Mouse (Mus musculus) ES-E14 (cell line): ENCODE measurements around the gene Trpc4.

Experiments
- HCFC1 ChIP-seq: IDR thresholded peaks from 2 replicates; pipeline ENCODE4 v1.6.1; 2012; ENCODE audit warnings: low read length, inconsistent platforms, borderline replicate concordance; ENCODE audit not compliant: insufficient read depth
- ZC3H11A ChIP-seq: IDR thresholded peaks from 2 replicates; pipeline ENCODE4 v1.6.1; 2012; ENCODE audit warnings: low read depth, mild to moderate bottlenecking, inconsistent platforms, low read length, borderline replicate concordance
- ZNF384 ChIP-seq: IDR thresholded peaks from 2 replicates; pipeline ENCODE4 v1.6.1; 2012; ENCODE audit warnings: low read depth, low read length, inconsistent platforms

DNA sequence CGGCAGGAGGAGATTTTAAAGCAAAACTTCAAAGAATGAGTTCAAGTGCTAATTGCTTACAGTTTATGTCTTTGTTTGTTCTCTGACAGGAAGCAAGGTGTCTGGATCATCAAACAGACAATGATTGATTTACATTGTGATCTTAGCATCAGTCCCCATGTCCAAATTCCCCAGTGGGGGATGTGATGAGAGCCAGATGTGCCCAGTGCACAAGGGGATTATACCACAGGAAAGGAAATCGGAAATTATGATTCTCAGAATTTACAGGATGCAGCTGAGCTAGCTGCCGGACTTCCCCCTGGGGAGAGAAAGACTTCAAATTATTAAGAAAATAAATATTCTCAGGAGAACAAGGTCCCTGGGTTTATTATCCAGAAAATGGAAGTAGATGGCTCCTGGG is 133.9 kb downstream of the Trpc4 start:
- TF ChIP-seq ZNF384 (no peak), HCFC1 (no peak), ZC3H11A (no peak)
